Mouse (Mus musculus) forebrain, embryonic 16.5 days (tissue): ENCODE data around the gene Emp1. TPM values are rescaled to one million over a fixed set of nuclear protein-coding genes. Genes with fewer than 3 reads are reported as not detected.
A peak's percentile ranks its signal among the peaks of the same experiment; 100 is the strongest.

Source experiments
- ATAC-seq: fragments of 200-750 bp; cut with Nextera tagmentation; 2 replicates; pipeline ENCODE4 v1.8.0; 2017; ENCODE audit warnings: mild to moderate bottlenecking, moderate library complexity
- H3K27ac ChIP-seq: fragments of 300-500 bp; sonication (generic); 2 replicates; pipeline ENCODE4 v1.5.1; 2014; ENCODE audit warnings: low read length, control low read depth
- H3K27me3 ChIP-seq: fragments of 300-500 bp; sonication (generic); replicated peaks from 2 replicates; pipeline ENCODE4 v1.6.1; 2014; ENCODE audit warnings: low read length; ENCODE audit not compliant: control insufficient read depth, insufficient read depth
- H3K36me3 ChIP-seq: fragments of 300-500 bp; sonication (generic); 2 replicates; pipeline ENCODE4 v1.6.1; 2014; ENCODE audit not compliant: control insufficient read depth, insufficient read depth
- H3K4me1 ChIP-seq: fragments of 300-500 bp; sonication (generic); replicated peaks from 2 replicates; pipeline ENCODE4 v1.6.1; 2014; ENCODE audit warnings: low read length; ENCODE audit not compliant: control insufficient read depth, insufficient read depth
- H3K4me2 ChIP-seq: fragments of 300-500 bp; sonication (generic); 2 replicates; pipeline ENCODE4 v1.6.1; 2014; ENCODE audit warnings: mild to moderate bottlenecking, low read length, control low read depth
- H3K4me3 ChIP-seq: fragments of 300-500 bp; sonication (generic); replicated peaks from 2 replicates; pipeline ENCODE4 v1.5.1; 2014; ENCODE audit warnings: mild to moderate bottlenecking, low read length, control low read depth
- H3K9ac ChIP-seq: fragments of 300-500 bp; sonication (generic); replicated peaks from 2 replicates; pipeline ENCODE4 v1.6.1; 2014; ENCODE audit warnings: low read depth, low read length, control low read depth
- H3K9me3 ChIP-seq: fragments of 300-500 bp; sonication (generic); 2 replicates; pipeline ENCODE4 v1.6.1; 2016; ENCODE audit warnings: low read length; ENCODE audit not compliant: control insufficient read depth
- WGBS: fragments of 180-500 bp; shearing (Covaris S2); extraction: QIAGEN DNeasy Blood & Tissue Kit; methylation state at CpG from one replicate; pipeline ENCODE4 v1.1.7; 2014; 5-methylcytosine and 5-hydroxymethylcytosine counted together
- polyA plus RNA-seq: library from polyadenylated mRNA; unstranded; fragments of >200 nt; fragmentation: Nextera tagmentation; extraction: Ambion mirVana; gene quantifications from 2 replicates; pipeline ENCODE4 v1.2.1, GENCODE M21; 2015

The Emp1 gene
- polyA plus RNA-seq, 1 experiment from 2014 or later, result 4.7 TPM

DNA sequence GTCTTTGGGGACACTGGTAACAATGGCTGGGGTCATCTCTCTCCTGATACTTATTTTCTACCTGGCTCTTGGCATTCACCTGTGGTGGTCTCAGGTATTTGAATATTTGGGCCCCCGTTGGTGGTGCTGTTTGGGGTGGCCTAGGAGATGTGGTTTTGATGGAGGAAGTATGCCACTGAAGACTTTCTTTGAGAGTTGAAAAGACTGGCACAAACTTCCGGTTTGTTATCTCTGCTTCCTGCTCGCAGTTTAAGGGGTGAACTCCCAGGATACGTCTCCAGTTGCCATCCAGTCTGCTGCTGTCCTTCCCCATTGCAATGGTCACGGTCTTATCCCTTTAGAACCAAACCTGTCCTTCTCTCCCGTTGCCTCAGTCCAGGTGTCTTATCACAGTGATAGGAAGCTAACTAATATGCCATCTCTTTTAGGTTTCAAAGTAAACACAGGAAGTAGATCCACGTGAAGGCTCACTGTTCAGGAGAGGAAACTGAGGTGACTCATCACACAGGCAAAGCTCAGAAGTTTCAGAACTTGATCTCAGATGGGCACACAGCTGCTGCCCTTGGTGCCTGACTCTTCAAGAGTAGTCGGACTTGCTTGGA is 56.0 kb downstream of the Emp1 start:
- 88% methylated on average over 8 of the region's 8 CpGs for WGBS
- no peak for ATAC-seq

GRCm38 (mm10) chr6:135428246-135428645 is 65.9 kb downstream of the Emp1 start:
- no peak overlapping the region for H3K4me3 ChIP-seq
- H3K36me3 ChIP-seq, result no peaks in the 10 kb centered on the region
- no peak overlapping the region for H3K9ac ChIP-seq
- H3K9me3 ChIP-seq, result no peaks in the 10 kb centered on the region
- no peak for ATAC-seq
- H3K27me3 ChIP-seq, result no peaks in the 10 kb centered on the region
- H3K4me2 ChIP-seq, result no peak overlapping the region
- no peaks in the 10 kb centered on the region for H3K4me1 ChIP-seq
- 84% methylated on average over 2 of the region's 2 CpGs for WGBS
- no peak overlapping the region for H3K27ac ChIP-seq

More for the DNA sequence above, 56.0 kb downstream of the Emp1 start:
- no peaks in the 10 kb centered on the region for H3K9me3 ChIP-seq
- no peak overlapping the region for H3K4me2 ChIP-seq
- H3K36me3 ChIP-seq, result no peaks in the 10 kb centered on the region
- no peak overlapping the region for H3K4me3 ChIP-seq
- H3K27me3 ChIP-seq, result no peaks in the 10 kb centered on the region
- no peak overlapping the region for H3K9ac ChIP-seq
- H3K27ac ChIP-seq, result no peak overlapping the region
- H3K4me1 ChIP-seq, result no peaks in the 10 kb centered on the region

DNA sequence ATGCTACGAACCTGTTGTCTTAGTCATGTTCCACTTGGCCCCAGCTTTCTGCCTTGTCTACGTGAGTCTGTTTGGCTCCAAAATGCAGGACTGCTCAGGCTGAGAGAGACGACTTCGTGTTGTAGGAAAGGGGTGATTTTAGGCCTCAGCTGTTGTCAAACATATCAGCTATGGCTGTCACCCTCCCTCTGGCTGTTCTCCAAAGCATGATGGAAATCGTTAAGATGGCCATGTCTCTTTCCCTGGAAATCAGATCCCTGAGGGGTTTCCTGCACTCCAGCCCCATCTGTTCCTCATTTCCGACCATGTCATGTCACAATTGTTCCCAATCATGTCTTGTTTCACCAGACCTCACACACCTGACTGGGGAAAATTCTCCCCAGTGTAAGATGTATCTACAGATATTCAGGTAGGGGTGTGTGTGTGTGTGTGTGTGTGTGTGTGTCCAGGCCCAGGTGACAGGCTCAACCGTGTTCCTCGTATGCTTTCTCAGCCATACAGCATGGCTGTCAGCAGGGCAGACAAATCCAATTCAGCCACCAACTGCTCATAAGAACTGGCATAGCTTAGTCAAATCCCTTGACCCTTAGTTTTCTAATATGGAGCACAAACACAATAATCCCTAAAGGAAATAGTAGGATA is 67.0 kb downstream of the Emp1 start:
- Histone ChIP-seq H3K4me3 (no peak overlapping the region), H3K36me3 (no peaks in the 10 kb centered on the region), H3K27me3 (no peaks in the 10 kb centered on the region), H3K9me3 (no peaks in the 10 kb centered on the region), H3K9ac (no peak overlapping the region), H3K4me2 (no peak overlapping the region), H3K4me1 (no peaks in the 10 kb centered on the region), H3K27ac (no peak overlapping the region)
- 41% methylated on average over 8 of the region's 8 CpGs for WGBS
- peak; percentile 58; the same call in 1 of the 2 replicates for ATAC-seq

DNA sequence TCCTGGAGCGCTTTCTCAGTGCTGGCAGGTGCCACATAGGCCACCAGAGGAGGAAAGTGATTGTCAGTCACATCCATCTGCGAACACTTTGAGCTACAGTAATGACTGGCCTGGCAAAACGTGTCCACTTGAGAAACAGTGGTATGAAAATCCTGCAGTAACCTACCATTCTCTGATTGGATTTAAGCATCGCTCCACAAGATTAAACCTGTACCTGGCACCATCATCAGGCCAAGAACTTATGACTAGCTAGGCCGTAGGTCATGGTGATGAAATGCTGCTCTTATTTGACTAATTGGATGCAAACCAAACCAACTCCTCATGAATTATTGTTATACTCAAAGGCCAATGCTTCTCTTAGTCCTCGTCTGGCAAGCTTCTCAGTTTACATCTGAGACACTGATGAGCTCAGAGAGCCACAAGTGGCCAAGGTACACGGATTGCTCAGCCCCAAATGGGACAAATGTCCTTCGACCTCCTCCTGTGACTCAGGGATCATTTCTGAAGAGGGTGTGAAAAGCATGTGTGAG is 68.2 kb downstream of the Emp1 start:
- WGBS, result 85% methylated on average over 8 of the region's 8 CpGs
- Histone ChIP-seq H3K27me3 (no peaks in the 10 kb centered on the region), H3K4me2 (no peak overlapping the region), H3K4me3 (no peak overlapping the region), H3K9me3 (no peaks in the 10 kb centered on the region), H3K9ac (no peak overlapping the region), H3K4me1 (no peaks in the 10 kb centered on the region), H3K27ac (no peak overlapping the region), H3K36me3 (no peaks in the 10 kb centered on the region)
- ATAC-seq, result no peak

Other genes with a start within 250 kb of the Emp1 start
- gene Gprc5d, start 244.3 kb upstream of the Emp1 start, polyA plus RNA-seq, result not detected in 2 replicates
- 93.7 and 103 TPM in 2 replicates for gene Fam234b, start 164.6 kb upstream of the Emp1 start, polyA plus RNA-seq
- gene Hebp1, start 164.5 kb upstream of the Emp1 start, polyA plus RNA-seq, result 2.7 and 4.8 TPM in 2 replicates
- gene Gsg1, start 108.2 kb upstream of the Emp1 start, polyA plus RNA-seq, result 0.32 TPM in 1 of 2 replicates, not detected in the other
- not detected in 2 replicates for gene Pbp2, start 52.1 kb upstream of the Emp1 start, polyA plus RNA-seq